Mouse (Mus musculus) olfactory bulb, adult 2 months (tissue): ENCODE data around the gene Tnfrsf13b.

Source experiments
- CTCF ChIP-seq: fragments of 200-500 bp; IDR thresholded peaks from 2 replicates; pipeline ENCODE4 v1.5.1; 2012; ENCODE audit warnings: low read depth, mild to moderate bottlenecking, low read length, moderate library complexity; ENCODE audit not compliant: insufficient read depth
- POLR2A ChIP-seq: fragments of 200-500 bp; IDR thresholded peaks from 2 replicates; pipeline ENCODE4 v1.6.1; 2012; ENCODE audit warnings: mild to moderate bottlenecking, low read depth, low read length, moderate library complexity; ENCODE audit not compliant: insufficient read depth

- TF ChIP-seq POLR2A, result no peak
- no peak for TF ChIP-seq CTCF
These were observed 16.4 kb upstream of the Tnfrsf13b start for GRCm38 (mm10) chr11:61110113-61110512.
